19 mouse cellular contexts compared by ENCODE assay signal in the genomic region with DNA sequence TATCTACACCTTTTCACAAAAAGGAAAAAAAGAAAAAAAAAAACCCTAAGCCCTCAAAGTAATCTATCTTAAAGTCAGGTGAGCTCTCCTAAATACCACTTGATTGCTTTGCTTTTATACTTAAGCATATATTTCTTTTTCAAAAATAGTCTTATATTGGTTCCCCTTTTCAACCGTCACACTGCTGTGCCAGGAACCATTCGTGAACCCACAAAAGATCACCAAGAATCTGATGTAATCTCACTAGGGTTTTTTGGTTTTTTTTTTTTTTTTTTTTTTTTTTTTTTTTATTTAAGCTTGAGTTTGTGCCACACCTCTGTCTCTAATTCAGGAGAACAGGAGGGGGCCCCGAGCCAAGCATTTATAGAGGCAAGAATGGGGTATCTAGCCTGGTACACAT.
"Had no signal": no experiment of that assay in that cellular context is flagged by ENCODE, and none has a peak within 500 bp of the region (broad histone marks: within the 10 kb centered on the region; RNA-seq: fewer than 3 reads in every experiment).

No protein-coding gene starts in this region.

- H3K27me3 ChIP-seq: midbrain, embryonic 12.5 days; neural tube, embryonic 13.5 days; neural tube, embryonic 15.5 days; stomach, embryonic 15.5 days had no signal

- DNase-seq: lung, adult 18-20 months; lung, embryonic 14.5 days; lung, postnatal 10 days; lung, postnatal 4 days; midbrain, embryonic 14.5 days; retina, postnatal 1 day; right cerebral cortex, adult 18-20 months; right cerebral cortex, postnatal 25 days; thymus, adult 2 months; thymus, postnatal 25 days; thymus, postnatal 4 days had no signal

- H3K9me3 ChIP-seq: midbrain, embryonic 10.5 days; midbrain, embryonic 12.5 days; neural tube, embryonic 13.5 days; neural tube, embryonic 15.5 days; stomach, embryonic 15.5 days had no signal

- H3K9ac ChIP-seq: lung, embryonic 14.5 days; midbrain, embryonic 12.5 days; neural tube, embryonic 13.5 days; neural tube, embryonic 15.5 days; stomach, embryonic 15.5 days had no signal

- H3K27ac ChIP-seq: midbrain, embryonic 10.5 days; midbrain, embryonic 12.5 days; neural tube, embryonic 13.5 days; neural tube, embryonic 15.5 days; stomach, embryonic 15.5 days; stomach, postnatal 0 days had no signal

- H3K4me1 ChIP-seq: midbrain, embryonic 10.5 days; midbrain, embryonic 12.5 days; neural tube, embryonic 13.5 days; neural tube, embryonic 15.5 days; stomach, embryonic 15.5 days had no signal

- ATAC-seq: midbrain, embryonic 16.5 days had no signal

- H3K4me2 ChIP-seq: lung, embryonic 14.5 days; midbrain, embryonic 12.5 days; neural tube, embryonic 13.5 days; neural tube, embryonic 15.5 days; stomach, embryonic 15.5 days had no signal

- H3K4me3 ChIP-seq: midbrain, embryonic 10.5 days; midbrain, embryonic 12.5 days; myocyte; neural tube, embryonic 13.5 days; neural tube, embryonic 15.5 days; stomach, embryonic 15.5 days had no signal

- H3K36me3 ChIP-seq: midbrain, embryonic 10.5 days; midbrain, embryonic 12.5 days; neural tube, embryonic 13.5 days; neural tube, embryonic 15.5 days; stomach, embryonic 15.5 days had no signal
